Mouse (Mus musculus): Measurements from ENCODE around the gene Tcl1b1.

DNA sequence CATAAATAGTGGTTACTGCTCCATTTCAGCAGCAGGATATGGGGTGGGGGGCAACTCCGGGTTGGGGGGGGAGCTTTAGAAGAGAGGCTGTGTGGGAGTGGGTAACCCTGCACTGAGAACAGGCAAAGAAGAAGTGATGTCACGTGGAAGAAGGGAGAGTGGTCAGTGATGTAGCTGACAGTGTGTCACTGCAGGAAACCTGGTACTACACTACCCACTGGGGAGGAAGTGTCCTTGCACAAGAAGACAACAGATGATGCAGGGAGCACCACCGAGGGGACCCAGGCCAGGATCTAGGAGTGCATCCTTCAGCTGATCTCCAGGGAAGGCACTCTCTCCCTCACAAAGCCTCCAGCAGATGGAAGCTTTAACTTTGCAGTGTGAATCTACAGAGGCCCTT lies 7.2 kb downstream of the Tcl1b1 start:
- TF ChIP-seq CTCF (IDR thresholded peaks at IDR 0.05; ENCODE audit: control insufficient read depth, insufficient read depth, low read length) (no peak), POLR2A (IDR thresholded peaks at IDR 0.05; ENCODE audit: borderline replicate concordance, control insufficient read depth, low read depth, low read length) (no peak)
